Mouse (Mus musculus): ENCODE measurements at regions not wholly inside any gene's neighbourhood (a gene's known extent, or its start where the extent isn't known, plus 50 kb on each side); places are given as distances from the start of the nearest gene placed in this dataset.

- Histone ChIP-seq H3K4me2 (ENCODE audit: low read depth, low read length) (no peak overlapping the region), H3K4me1 (ENCODE audit: control insufficient read depth, low read depth, low read length) (no peaks in the 10 kb centered on the region), H3K9me3 (replicated peaks; ENCODE audit: control insufficient read depth, low read length) (no peaks in the 10 kb centered on the region), H3K27ac (ENCODE audit: low read length) (no peak overlapping the region), H3K27me3 (ENCODE audit: control insufficient read depth, insufficient read depth, low read depth, low read length) (no peaks in the 10 kb centered on the region), H3K36me3 (ENCODE audit: control insufficient read depth, insufficient read depth) (no peaks in the 10 kb centered on the region), H3K4me3 (ENCODE audit: low read depth, low read length) (no peak overlapping the region), H3K9ac (ENCODE audit: low read depth, low read length) (no peak overlapping the region)
- no peak for ATAC-seq (ENCODE audit: low read depth)
- WGBS (ENCODE audit: insufficient replicate concordance), result 80% methylated on average over 5 of the region's 5 CpGs
Observed at GRCm38 (mm10) chr5:72245382-72245781, 77.4 kb upstream of the Commd8 start.

GRCm38 (mm10) chr5:72244134-72244533, 76.1 kb upstream of the Commd8 start:
- H3K4me1 ChIP-seq (ENCODE audit: control insufficient read depth, low read depth, low read length), result no peaks in the 10 kb centered on the region
- no peak overlapping the region for H3K27ac ChIP-seq (ENCODE audit: low read length)
- WGBS (ENCODE audit: insufficient replicate concordance), result 65% methylated on average over 3 of the region's 3 CpGs
- H3K9ac ChIP-seq (ENCODE audit: low read depth, low read length), result no peak overlapping the region
- H3K4me2 ChIP-seq (ENCODE audit: low read depth, low read length), result no peak overlapping the region
- H3K4me3 ChIP-seq (ENCODE audit: low read depth, low read length), result no peak overlapping the region
- H3K9me3 ChIP-seq (replicated peaks; ENCODE audit: control insufficient read depth, low read length), result no peaks in the 10 kb centered on the region
- no peaks in the 10 kb centered on the region for H3K36me3 ChIP-seq (ENCODE audit: control insufficient read depth, insufficient read depth)
- no peaks in the 10 kb centered on the region for H3K27me3 ChIP-seq (ENCODE audit: control insufficient read depth, insufficient read depth, low read depth, low read length)
- no peak for ATAC-seq (ENCODE audit: low read depth)

- H3K9me3 ChIP-seq (replicated peaks; ENCODE audit: control insufficient read depth, low read length), result no peaks in the 10 kb centered on the region
- no peak overlapping the region for H3K27ac ChIP-seq (ENCODE audit: low read length)
- no peak overlapping the region for H3K4me3 ChIP-seq (ENCODE audit: low read depth, low read length)
- no peaks in the 10 kb centered on the region for H3K36me3 ChIP-seq (ENCODE audit: control insufficient read depth, insufficient read depth)
- 74% methylated on average over 3 of the region's 3 CpGs for WGBS (ENCODE audit: insufficient replicate concordance)
- H3K4me2 ChIP-seq (ENCODE audit: low read depth, low read length), result no peak overlapping the region
- no peak overlapping the region for H3K9ac ChIP-seq (ENCODE audit: low read depth, low read length)
- no peak for ATAC-seq (ENCODE audit: low read depth)
- H3K27me3 ChIP-seq (ENCODE audit: control insufficient read depth, insufficient read depth, low read depth, low read length), result no peaks in the 10 kb centered on the region
- no peaks in the 10 kb centered on the region for H3K4me1 ChIP-seq (ENCODE audit: control insufficient read depth, low read depth, low read length)
Observed at GRCm38 (mm10) chr5:72242981-72243380, 75.0 kb upstream of the Commd8 start.

GRCm38 (mm10) chr5:72241451-72241850, 73.5 kb upstream of the Commd8 start:
- Histone ChIP-seq H3K27ac (ENCODE audit: low read length) (no peak overlapping the region), H3K4me2 (ENCODE audit: low read depth, low read length) (no peak overlapping the region), H3K36me3 (ENCODE audit: control insufficient read depth, insufficient read depth) (no peaks in the 10 kb centered on the region), H3K4me3 (ENCODE audit: low read depth, low read length) (no peak overlapping the region), H3K9me3 (replicated peaks; ENCODE audit: control insufficient read depth, low read length) (no peaks in the 10 kb centered on the region), H3K9ac (ENCODE audit: low read depth, low read length) (no peak overlapping the region), H3K4me1 (ENCODE audit: control insufficient read depth, low read depth, low read length) (no peaks in the 10 kb centered on the region), H3K27me3 (ENCODE audit: control insufficient read depth, insufficient read depth, low read depth, low read length) (no peaks in the 10 kb centered on the region)
- no peak for ATAC-seq (ENCODE audit: low read depth)
- 70% methylated on average over 3 of the region's 3 CpGs for WGBS (ENCODE audit: insufficient replicate concordance)

GRCm38 (mm10) chr5:72240271-72240670, 72.3 kb upstream of the Commd8 start:
- no peaks in the 10 kb centered on the region for H3K9me3 ChIP-seq (replicated peaks; ENCODE audit: control insufficient read depth, low read length)
- H3K4me2 ChIP-seq (ENCODE audit: low read depth, low read length), result no peak overlapping the region
- H3K4me3 ChIP-seq (ENCODE audit: low read depth, low read length), result no peak overlapping the region
- ATAC-seq (ENCODE audit: low read depth), result no peak
- H3K9ac ChIP-seq (ENCODE audit: low read depth, low read length), result no peak overlapping the region
- H3K27ac ChIP-seq (ENCODE audit: low read length), result no peak overlapping the region
- no peaks in the 10 kb centered on the region for H3K27me3 ChIP-seq (ENCODE audit: control insufficient read depth, insufficient read depth, low read depth, low read length)
- H3K36me3 ChIP-seq (ENCODE audit: control insufficient read depth, insufficient read depth), result 0 out of 2 replicates have a peak, but pooled peaks cover 3% of the 10 kb centered on the region
- H3K4me1 ChIP-seq (ENCODE audit: control insufficient read depth, low read depth, low read length), result no peaks in the 10 kb centered on the region
- 81% methylated on average over 7 of the region's 7 CpGs for WGBS (ENCODE audit: insufficient replicate concordance)

GRCm38 (mm10) chr5:72227002-72227401, 59.0 kb upstream of the Commd8 start:
- Histone ChIP-seq H3K27ac (ENCODE audit: low read length) (no peak overlapping the region), H3K4me1 (ENCODE audit: control insufficient read depth, low read depth, low read length) (peaks cover 20% of the 10 kb centered on the region), H3K9me3 (replicated peaks; ENCODE audit: control insufficient read depth, low read length) (no peaks in the 10 kb centered on the region), H3K4me2 (ENCODE audit: low read depth, low read length) (no peak overlapping the region), H3K4me3 (ENCODE audit: low read depth, low read length) (no peak overlapping the region), H3K9ac (ENCODE audit: low read depth, low read length) (no peak overlapping the region), H3K36me3 (ENCODE audit: control insufficient read depth, insufficient read depth) (no peaks in the 10 kb centered on the region), H3K27me3 (ENCODE audit: control insufficient read depth, insufficient read depth, low read depth, low read length) (no peaks in the 10 kb centered on the region)
- ATAC-seq (ENCODE audit: low read depth), result no peak
- WGBS (ENCODE audit: insufficient replicate concordance), result 78% methylated on average over 5 of the region's 5 CpGs

- peaks cover 20% of the 10 kb centered on the region for H3K4me1 ChIP-seq (ENCODE audit: control insufficient read depth, low read depth, low read length)
- ATAC-seq (ENCODE audit: low read depth), result peak; percentile 82
- 0 out of 2 replicates have a peak overlapping the region, but pooled peaks have one; percentile 24 for H3K4me3 ChIP-seq (ENCODE audit: low read depth, low read length)
- 40% methylated on average over 13 of the region's 13 CpGs for WGBS (ENCODE audit: insufficient replicate concordance)
- H3K27me3 ChIP-seq (ENCODE audit: control insufficient read depth, insufficient read depth, low read depth, low read length), result no peaks in the 10 kb centered on the region
- no peaks in the 10 kb centered on the region for H3K9me3 ChIP-seq (replicated peaks; ENCODE audit: control insufficient read depth, low read length)
- peak overlapping the region; percentile 70 for H3K27ac ChIP-seq (ENCODE audit: low read length)
- peak overlapping the region; percentile 31 for H3K9ac ChIP-seq (ENCODE audit: low read depth, low read length)
- H3K4me2 ChIP-seq (ENCODE audit: low read depth, low read length), result peak overlapping the region; percentile 51
- H3K36me3 ChIP-seq (ENCODE audit: control insufficient read depth, insufficient read depth), result no peaks in the 10 kb centered on the region
Observed at GRCm38 (mm10) chr5:72225576-72226298, 57.7 kb upstream of the Commd8 start.

- H3K9me3 ChIP-seq (replicated peaks; ENCODE audit: control insufficient read depth, low read length), result no peaks in the 10 kb centered on the region
- no peaks in the 10 kb centered on the region for H3K36me3 ChIP-seq (ENCODE audit: control insufficient read depth, insufficient read depth)
- peak overlapping the region; percentile 24 for H3K4me3 ChIP-seq (ENCODE audit: low read depth, low read length)
- no peak overlapping the region for H3K9ac ChIP-seq (ENCODE audit: low read depth, low read length)
- H3K27me3 ChIP-seq (ENCODE audit: control insufficient read depth, insufficient read depth, low read depth, low read length), result no peaks in the 10 kb centered on the region
- H3K4me1 ChIP-seq (ENCODE audit: control insufficient read depth, low read depth, low read length), result peaks cover 20% of the 10 kb centered on the region
- ATAC-seq (ENCODE audit: low read depth), result peak; percentile 60
- H3K27ac ChIP-seq (ENCODE audit: low read length), result peak overlapping the region; percentile 70
- 12% methylated on average over 7 of the region's 7 CpGs for WGBS (ENCODE audit: insufficient replicate concordance)
- H3K4me2 ChIP-seq (ENCODE audit: low read depth, low read length), result peak overlapping the region; percentile 51
Observed at GRCm38 (mm10) chr5:72225056-72225455, 57.1 kb upstream of the Commd8 start.

GRCm38 (mm10) chr5:72224551-72224966, 56.6 kb upstream of the Commd8 start:
- Histone ChIP-seq H3K4me2 (ENCODE audit: low read depth, low read length) (peak overlapping the region; percentile 51), H3K4me1 (ENCODE audit: control insufficient read depth, low read depth, low read length) (peaks cover 20% of the 10 kb centered on the region), H3K4me3 (ENCODE audit: low read depth, low read length) (peak overlapping the region; percentile 24), H3K27me3 (ENCODE audit: control insufficient read depth, insufficient read depth, low read depth, low read length) (no peaks in the 10 kb centered on the region), H3K36me3 (ENCODE audit: control insufficient read depth, insufficient read depth) (no peaks in the 10 kb centered on the region), H3K9ac (ENCODE audit: low read depth, low read length) (no peak overlapping the region), H3K9me3 (replicated peaks; ENCODE audit: control insufficient read depth, low read length) (no peaks in the 10 kb centered on the region), H3K27ac (ENCODE audit: low read length) (peak overlapping the region; percentile 70)
- ATAC-seq (ENCODE audit: low read depth), result 0 out of 2 replicates have a peak, but pooled peaks have one; percentile 4
- whole genome bisulfite sequencing (ENCODE audit: insufficient replicate concordance), result 27% methylated on average over 6 of the region's 6 CpGs

Measured in liver, embryonic 16.5 days (tissue).